Mouse (Mus musculus) C2C12 (cell line): ENCODE data around the gene Gas2l2.

Experiments
- CTCF ChIP-seq: IDR thresholded peaks from one replicate; pipeline ENCODE4 v1.5.1; 2011; ENCODE audit not compliant: control insufficient read depth, insufficient read depth, insufficient read length
- USF1 ChIP-seq: IDR thresholded peaks from one replicate; pipeline ENCODE4 v1.6.1; 2011; ENCODE audit warnings: low read depth, mild to moderate bottlenecking, control low read depth, moderate library complexity

GRCm38 (mm10) chr11:83397626-83398025 is 31.6 kb downstream of the Gas2l2 start:
- TF ChIP-seq CTCF (no peak), USF1 (no peak)
